Mouse (Mus musculus) myocyte (in vitro differentiated cells): ENCODE measurements at regions not wholly inside any gene's neighbourhood (a gene's known extent, or its start where the extent isn't known, plus 50 kb on each side); places are given as distances from the start of the nearest gene placed in this dataset.

ENCODE experiments used
- H3K27me3 ChIP-seq: one replicate; pipeline ENCODE4 v1.6.1; 2011; ENCODE audit not compliant: control insufficient read depth, insufficient read depth, insufficient read length
- H3K36me3 ChIP-seq: one replicate; pipeline ENCODE4 v1.6.1; 2011; ENCODE audit not compliant: control insufficient read depth, insufficient read depth
- H3K4me2 ChIP-seq: one replicate; pipeline ENCODE4 v1.6.1; 2011; ENCODE audit warnings: low read depth, control low read depth
- H3K4me3 ChIP-seq: one replicate; pipeline ENCODE4 v1.5.1; 2011; ENCODE audit warnings: mild to moderate bottlenecking, control low read depth, moderate library complexity
- H3K79me2 ChIP-seq: one replicate; pipeline ENCODE4 v1.6.1; 2011; ENCODE audit not compliant: control insufficient read depth, insufficient read depth
- H3ac ChIP-seq: one replicate; pipeline ENCODE4 v1.6.1; 2011; ENCODE audit not compliant: control insufficient read depth, insufficient read length
- CEBPB ChIP-seq: IDR thresholded peaks from 2 replicates; pipeline ENCODE4 v1.6.1; 2011; ENCODE audit warnings: mild to moderate bottlenecking, moderate library complexity; ENCODE audit not compliant: poor library complexity, insufficient read depth, severe bottlenecking
- E2F4 ChIP-seq: IDR thresholded peaks from one replicate; pipeline ENCODE4 v1.6.1; 2011; ENCODE audit warnings: mild to moderate bottlenecking, control low read depth, moderate library complexity; ENCODE audit not compliant: insufficient read depth
- MAX ChIP-seq: IDR thresholded peaks from one replicate; pipeline ENCODE4 v1.6.1; 2011; ENCODE audit warnings: low read depth, mild to moderate bottlenecking, control low read depth
- MYOD1 ChIP-seq, 3 experiments: IDR thresholded peaks; one replicate each; pipeline ENCODE4 v1.6.1; 2011; ENCODE audit warnings: control low read depth in 2 of 3, low read depth in 2 of 3, mild to moderate bottlenecking in 2 of 3, moderate library complexity in 1 of 3; ENCODE audit not compliant: insufficient read length in 2 of 3, control insufficient read depth in 1 of 3
- MYOG ChIP-seq, 3 experiments: IDR thresholded peaks; one replicate each; pipeline ENCODE4 v1.6.1; 2011; ENCODE audit warnings: control low read depth in 2 of 3, low read depth in 2 of 3, mild to moderate bottlenecking in 2 of 3; ENCODE audit not compliant: insufficient read length in 2 of 3, control insufficient read depth in 1 of 3, insufficient read depth in 1 of 3
- POLR2A ChIP-seq: IDR thresholded peaks from one replicate; pipeline ENCODE4 v1.6.1; 2011; ENCODE audit warnings: low read depth, mild to moderate bottlenecking, control low read depth, moderate library complexity; ENCODE audit not compliant: insufficient read length
- POLR2AphosphoS2 ChIP-seq: IDR thresholded peaks from one replicate; pipeline ENCODE4 v1.6.1; 2011; ENCODE audit warnings: low read depth, control low read depth; ENCODE audit not compliant: insufficient read length
- REST ChIP-seq: IDR thresholded peaks from one replicate; pipeline ENCODE4 v1.6.1; 2011; ENCODE audit warnings: mild to moderate bottlenecking, control low read depth, moderate library complexity; ENCODE audit not compliant: insufficient read depth, insufficient read length
- SRF ChIP-seq: IDR thresholded peaks from one replicate; pipeline ENCODE4 v1.6.1; 2011; ENCODE audit warnings: low read depth; ENCODE audit not compliant: control insufficient read depth, insufficient read length
- TCF12 ChIP-seq: IDR thresholded peaks from one replicate; pipeline ENCODE4 v1.6.1; 2011; ENCODE audit warnings: mild to moderate bottlenecking, control low read depth; ENCODE audit not compliant: poor library complexity, insufficient read depth, severe bottlenecking
- TCF3 ChIP-seq: IDR thresholded peaks from one replicate; pipeline ENCODE4 v1.6.1; 2011; ENCODE audit warnings: low read depth, control low read depth; ENCODE audit not compliant: insufficient read length
- USF1 ChIP-seq: IDR thresholded peaks from one replicate; pipeline ENCODE4 v1.6.1; 2011; ENCODE audit warnings: low read depth, mild to moderate bottlenecking, control low read depth, moderate library complexity

DNA sequence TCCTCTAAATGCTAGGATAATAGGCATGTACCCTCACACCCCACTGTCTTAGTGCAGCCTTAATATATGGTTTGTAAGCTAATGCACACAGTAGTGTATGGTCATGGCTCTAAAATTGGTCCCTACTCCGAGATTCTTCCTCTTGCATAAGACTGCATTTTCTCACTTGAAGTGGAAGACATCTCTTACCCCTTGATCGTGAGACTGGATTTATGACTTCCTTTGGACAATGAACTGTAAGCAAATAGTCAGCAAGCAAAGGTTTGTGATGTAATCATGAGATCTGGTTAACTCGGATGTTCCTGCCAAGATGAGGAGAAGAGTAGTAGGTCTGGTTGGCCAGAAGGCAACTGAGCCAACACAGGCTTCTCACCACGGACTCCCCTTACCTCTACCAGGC lies 344.3 kb downstream of the Bcor start:
- Histone ChIP-seq H3K79me2 (no peaks in the 10 kb centered on the region), H3ac (no peak overlapping the region), H3K4me2 (no peak overlapping the region), H3K27me3 (no peaks in the 10 kb centered on the region), H3K36me3 (no peaks in the 10 kb centered on the region), H3K4me3 (no peak overlapping the region)
- TF ChIP-seq POLR2AphosphoS2 (no peak), CEBPB (0 out of 2 replicates have a peak, but pooled peaks have one; percentile 36)

DNA sequence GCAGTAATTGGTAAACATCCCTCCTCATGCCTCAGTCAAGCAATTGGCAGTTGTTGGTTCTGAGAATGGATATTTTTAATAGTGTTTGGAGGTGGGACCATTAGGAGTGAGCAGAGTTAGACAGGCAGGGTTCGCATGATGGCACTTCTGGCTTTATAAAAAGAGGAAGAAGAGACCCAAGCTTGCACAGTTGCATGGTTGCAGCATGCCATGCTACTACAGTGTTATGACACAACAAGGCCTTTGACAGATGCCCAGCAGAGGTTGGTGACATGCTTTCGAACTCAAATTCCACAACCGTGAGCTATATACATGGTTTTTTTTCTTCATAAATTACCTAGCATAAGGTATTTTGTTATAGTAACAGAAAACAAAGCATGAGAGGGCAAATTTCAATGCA lies 341.5 kb downstream of the Bcor start:
- H3K27me3 ChIP-seq: no peaks in the 10 kb centered on the region
- no peak overlapping the region for H3ac ChIP-seq
- no peak overlapping the region for H3K4me3 ChIP-seq
- H3K4me2 ChIP-seq: no peak overlapping the region
- no peak for TF ChIP-seq MAX
- TF ChIP-seq TCF3: no peak
- no peak for TF ChIP-seq SRF
- no peak for TF ChIP-seq POLR2AphosphoS2
- no peak for TF ChIP-seq CEBPB
- no peak for TF ChIP-seq E2F4
- no peak for TF ChIP-seq POLR2A
- no peak for TF ChIP-seq MYOD1 (IDR thresholded peaks at IDR 0.05; ENCODE audit: control insufficient read depth in 1 of 3, insufficient read length in 2 of 3, low read depth in 2 of 3)
- no peak for TF ChIP-seq REST
- TF ChIP-seq TCF12: no peak
- no peak for TF ChIP-seq MYOG (IDR thresholded peaks at IDR 0.05; ENCODE audit: control insufficient read depth in 1 of 3, insufficient read depth in 1 of 3, insufficient read length in 2 of 3, low read depth in 2 of 3)
- no peak for TF ChIP-seq USF1
- no peaks in the 10 kb centered on the region for H3K79me2 ChIP-seq
- H3K36me3 ChIP-seq: no peaks in the 10 kb centered on the region

DNA sequence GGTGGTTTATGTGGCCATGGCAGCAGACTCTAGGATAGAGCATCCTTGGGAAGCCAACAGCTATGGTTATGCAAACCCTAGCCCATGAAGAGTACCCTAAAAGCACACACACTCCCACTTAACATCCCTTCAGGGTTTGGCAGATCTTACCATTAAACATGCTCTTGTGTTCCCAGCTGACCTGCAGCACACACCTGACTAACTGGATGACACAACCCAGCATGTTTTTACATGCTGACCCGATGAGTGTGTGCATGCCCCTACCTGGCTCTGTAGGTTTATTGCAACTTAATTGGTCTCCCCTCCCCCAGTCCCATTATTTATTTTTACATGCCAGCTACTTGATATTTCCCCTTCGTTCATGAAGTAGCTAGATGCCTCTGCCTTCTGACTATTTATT lies 339.0 kb downstream of the Bcor start:
- no peaks in the 10 kb centered on the region for H3K79me2 ChIP-seq
- H3K4me2 ChIP-seq: no peak overlapping the region
- no peak overlapping the region for H3K4me3 ChIP-seq
- no peaks in the 10 kb centered on the region for H3K27me3 ChIP-seq
- H3ac ChIP-seq: no peak overlapping the region
- H3K36me3 ChIP-seq: no peaks in the 10 kb centered on the region
- TF ChIP-seq TCF12: no peak
- TF ChIP-seq SRF: no peak
- no peak for TF ChIP-seq POLR2AphosphoS2
- TF ChIP-seq MYOG (IDR thresholded peaks at IDR 0.05; ENCODE audit: control insufficient read depth in 1 of 3, insufficient read depth in 1 of 3, insufficient read length in 2 of 3, low read depth in 2 of 3): no peak
- no peak for TF ChIP-seq USF1
- no peak for TF ChIP-seq POLR2A
- no peak for TF ChIP-seq MYOD1 (IDR thresholded peaks at IDR 0.05; ENCODE audit: control insufficient read depth in 1 of 3, insufficient read length in 2 of 3, low read depth in 2 of 3)
- no peak for TF ChIP-seq REST
- TF ChIP-seq E2F4: no peak

DNA sequence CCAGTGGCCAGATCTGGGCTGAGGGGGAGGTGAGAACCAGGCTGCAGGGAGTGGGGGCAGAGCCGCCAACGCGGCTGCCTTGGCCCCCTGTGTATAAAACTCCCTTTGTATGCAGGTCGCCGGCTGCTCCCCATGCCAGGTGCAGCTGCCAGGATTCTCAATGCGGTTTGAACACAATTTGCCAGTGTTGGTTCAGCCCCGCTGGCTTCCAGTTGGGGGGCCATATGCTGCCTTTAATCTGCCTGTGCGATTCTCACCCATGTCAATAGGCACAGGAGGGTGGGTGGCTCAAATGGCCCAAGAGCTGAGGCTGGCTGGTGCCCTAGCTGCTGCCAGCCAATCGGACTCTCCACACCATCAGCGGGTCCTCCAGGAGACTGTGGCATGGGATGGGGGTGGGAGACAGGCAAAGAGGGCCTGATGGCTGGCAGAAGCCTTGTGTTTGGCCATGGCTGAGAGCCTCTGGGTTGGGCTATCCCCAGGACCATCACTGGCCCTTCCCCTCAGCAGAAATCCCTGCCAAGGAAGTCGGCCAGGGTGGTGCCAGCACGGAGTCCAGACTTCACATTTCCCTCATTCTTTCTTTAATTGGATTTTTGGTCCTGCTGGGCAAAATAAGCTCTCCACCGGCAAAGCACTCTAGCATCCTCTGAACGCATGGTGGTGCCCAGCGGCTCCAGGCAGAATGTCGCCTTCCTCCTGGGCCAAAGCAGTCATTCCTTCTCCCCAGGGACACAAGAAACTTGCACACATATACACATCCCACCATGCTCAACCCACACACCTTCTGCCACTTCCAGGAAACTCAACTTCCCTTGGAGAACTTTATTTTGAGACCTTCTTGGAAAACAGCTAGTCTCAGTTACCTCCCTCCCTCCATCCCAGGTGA lies 338.0 kb downstream of the Bcor start:
- Histone ChIP-seq H3K36me3 (no peaks in the 10 kb centered on the region), H3K79me2 (no peaks in the 10 kb centered on the region), H3K4me3 (no peak overlapping the region), H3K4me2 (no peak overlapping the region), H3ac (no peak overlapping the region), H3K27me3 (no peaks in the 10 kb centered on the region)
- TF ChIP-seq TCF12 (no peak), REST (no peak), POLR2A (no peak), MYOD1 (IDR thresholded peaks at IDR 0.05; ENCODE audit: control insufficient read depth in 1 of 3, insufficient read length in 2 of 3, low read depth in 2 of 3) (peak in 2 of 3 experiments; percentile 4 to 7)

DNA sequence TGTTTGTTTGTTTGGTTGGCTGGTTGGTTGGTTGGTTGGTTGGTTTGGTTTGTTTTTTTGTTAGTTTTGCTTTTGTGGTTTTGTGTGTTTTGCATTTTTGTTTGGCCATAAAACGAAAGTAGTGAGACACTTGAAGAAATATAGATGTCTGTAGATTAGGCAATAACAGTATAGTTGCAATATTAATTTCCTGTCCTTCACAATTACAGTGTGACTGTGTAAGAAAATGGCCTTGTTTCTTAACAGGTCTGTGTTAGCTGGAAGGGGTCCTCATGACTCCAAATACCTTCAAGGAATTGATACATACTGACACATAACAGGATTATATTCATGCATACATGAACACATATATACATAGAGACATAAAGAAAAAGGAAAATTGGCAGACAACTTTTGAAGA lies 334.2 kb downstream of the Bcor start:
- Histone ChIP-seq H3K27me3 (no peaks in the 10 kb centered on the region), H3K36me3 (no peaks in the 10 kb centered on the region), H3K79me2 (no peaks in the 10 kb centered on the region), H3K4me3 (no peak overlapping the region), H3ac (no peak overlapping the region), H3K4me2 (no peak overlapping the region)
- no peak for TF ChIP-seq MYOG (IDR thresholded peaks at IDR 0.05; ENCODE audit: control insufficient read depth in 1 of 3, insufficient read depth in 1 of 3, insufficient read length in 2 of 3, low read depth in 2 of 3)
